Mouse (Mus musculus) right cerebral cortex, postnatal 36 days (tissue): ENCODE measurements around the gene Tmprss11a.

ENCODE experiments used
- DNase-seq, 2 experiments: peaks; one replicate each; pipeline ENCODE4 v3.0.0; 2022; ENCODE audit warnings: low spot score in 2 of 2, mixed read lengths in 1 of 2

The Tmprss11a gene

DNA sequence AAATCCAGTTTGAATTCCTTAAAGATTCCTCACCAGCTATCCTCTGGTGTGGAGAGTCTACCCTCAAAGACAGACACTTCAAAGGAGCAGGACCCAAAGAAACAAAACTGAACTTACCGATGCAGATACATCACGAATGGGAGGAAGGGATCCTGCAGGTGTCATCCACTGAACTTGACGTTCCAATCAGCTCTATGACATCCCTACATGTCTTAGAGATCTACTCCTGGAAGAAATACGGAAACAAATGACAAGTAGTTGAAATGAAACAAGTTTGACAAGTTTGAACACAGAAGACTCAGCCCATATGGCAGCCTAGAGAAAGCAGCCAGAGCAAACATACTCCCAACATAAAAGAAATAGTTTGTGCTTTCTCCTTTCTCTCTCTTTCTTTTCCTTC lies at the start of gene Tmprss11a:
Gene Tmprss11a (minus strand): TSS at position 101 of the 400 bp plus-strand sequence.
- DNase-seq, result no peak

DNA sequence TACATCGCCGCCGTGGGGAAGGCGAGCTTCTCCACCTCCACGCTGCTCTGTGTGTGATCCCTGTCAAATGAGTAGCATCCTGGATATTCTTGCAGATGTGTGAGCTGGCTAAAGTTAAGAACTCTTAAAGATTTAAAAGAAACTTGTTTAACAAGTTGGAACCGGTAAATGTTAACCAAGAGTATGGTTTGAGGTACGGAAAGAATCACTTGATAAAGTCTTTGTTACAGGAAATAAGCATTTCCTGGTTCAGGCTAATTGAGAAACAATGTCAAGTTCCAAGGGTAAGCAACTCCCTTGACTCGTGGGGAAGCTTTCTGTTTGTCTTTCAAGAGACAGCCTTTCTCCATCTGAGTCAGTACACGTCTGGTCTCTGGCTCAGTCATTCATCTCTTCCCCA lies 49.7 kb upstream of the Tmprss11a start, which contains the start of gene Tmprss11g:
Gene Tmprss11g (minus strand): TSS at position 101 of the 400 bp plus-strand sequence.
- DNase-seq, result no peak

DNA sequence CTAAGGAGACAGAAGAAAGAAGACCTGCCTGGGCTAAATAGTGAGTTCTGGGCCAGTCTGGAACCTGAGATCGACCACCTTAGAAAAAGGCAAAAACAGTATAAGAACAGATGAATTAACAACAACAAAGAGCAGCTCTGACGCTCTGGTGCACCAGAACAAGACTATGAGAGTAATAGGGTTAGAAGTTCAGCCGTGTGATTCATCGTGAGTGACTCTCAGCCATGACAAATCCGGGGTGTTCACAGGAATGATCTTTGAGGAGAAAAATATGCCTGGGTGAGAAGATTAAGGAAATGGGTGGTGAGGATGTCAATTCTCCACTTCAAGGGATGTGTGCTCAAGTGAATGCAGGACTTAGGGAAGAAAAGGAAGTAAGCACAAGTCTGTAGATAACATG lies 42.7 kb upstream of the Tmprss11a start:
- no peak for DNase-seq

DNA sequence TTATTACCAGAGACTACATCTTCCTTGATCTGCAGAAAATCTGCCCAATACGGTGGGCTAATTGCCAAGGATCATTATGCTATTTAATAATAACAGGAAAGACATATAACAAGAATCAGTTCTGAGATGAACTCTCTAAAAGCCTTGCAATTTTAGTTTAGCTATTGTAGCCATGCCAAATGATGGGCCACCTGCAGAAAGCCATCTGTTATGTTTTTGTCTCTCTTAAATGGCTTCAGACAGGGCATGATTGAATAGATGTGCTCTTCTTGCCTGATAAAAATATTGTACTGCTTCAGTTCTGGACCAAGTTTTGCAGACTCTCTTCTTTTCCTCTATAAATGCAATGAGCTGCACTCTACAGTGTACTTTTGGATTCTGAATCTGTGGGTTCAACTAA lies 24.7 kb upstream of the Tmprss11a start:
- DNase-seq, result no peak

DNA sequence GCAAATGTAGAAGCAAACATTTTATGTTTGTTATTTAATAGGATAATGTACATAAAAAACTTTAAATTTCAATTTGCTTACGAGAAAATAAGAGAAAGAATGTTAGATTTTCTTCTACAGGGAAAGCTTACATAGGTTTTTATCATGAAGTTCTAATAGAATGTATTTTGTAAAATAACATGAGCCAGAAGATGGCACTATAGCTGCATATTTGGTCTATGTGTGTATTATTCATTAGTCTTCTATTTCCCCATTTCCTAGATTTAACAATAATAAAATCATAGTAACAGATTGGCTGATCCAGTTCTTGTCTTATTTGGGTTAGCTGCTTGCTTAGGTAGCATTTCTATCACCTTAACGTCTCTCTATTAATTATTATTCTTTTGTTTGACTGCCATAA lies 13.8 kb upstream of the Tmprss11a start:
- no peak for DNase-seq

DNA sequence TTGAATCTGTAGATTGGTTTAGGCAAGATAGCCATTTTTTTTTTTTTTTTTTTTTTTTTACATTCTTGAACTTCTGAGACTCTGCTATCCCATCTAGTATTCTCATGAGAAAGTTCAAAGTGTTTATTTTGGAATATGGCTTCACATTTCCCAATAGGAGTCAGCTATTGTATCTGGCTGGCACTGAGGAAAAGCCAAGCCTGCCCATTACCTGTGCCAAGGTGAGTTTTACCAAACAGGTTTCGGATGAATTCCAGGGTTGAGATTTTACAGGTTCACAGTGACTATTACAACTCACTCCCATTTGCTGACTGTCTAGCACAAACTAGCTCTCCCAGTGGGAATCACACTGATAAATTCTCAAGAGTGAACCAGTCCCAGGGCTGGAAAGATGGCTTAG lies 13.2 kb upstream of the Tmprss11a start:
- DNase-seq, result no peak

DNA sequence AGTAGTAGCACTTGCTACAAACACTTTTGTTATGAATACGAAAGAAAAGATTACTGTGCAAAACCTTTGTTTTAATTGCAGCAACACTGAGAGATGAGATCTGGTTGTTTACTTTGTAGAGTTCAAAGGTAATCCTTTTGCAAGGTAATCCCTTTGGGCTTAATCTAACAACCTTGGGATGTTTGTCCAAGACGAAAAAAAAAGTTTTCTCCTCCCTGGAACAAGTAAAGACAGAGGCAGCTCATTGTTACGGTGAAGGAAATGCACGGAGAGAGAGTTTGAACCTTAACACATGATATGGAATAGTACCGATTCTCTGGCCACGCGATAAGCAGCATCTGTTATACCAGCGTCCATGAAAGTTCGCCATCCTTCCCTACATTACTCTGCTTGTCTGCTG lies 5.1 kb upstream of the Tmprss11a start:
- no peak for DNase-seq

DNA sequence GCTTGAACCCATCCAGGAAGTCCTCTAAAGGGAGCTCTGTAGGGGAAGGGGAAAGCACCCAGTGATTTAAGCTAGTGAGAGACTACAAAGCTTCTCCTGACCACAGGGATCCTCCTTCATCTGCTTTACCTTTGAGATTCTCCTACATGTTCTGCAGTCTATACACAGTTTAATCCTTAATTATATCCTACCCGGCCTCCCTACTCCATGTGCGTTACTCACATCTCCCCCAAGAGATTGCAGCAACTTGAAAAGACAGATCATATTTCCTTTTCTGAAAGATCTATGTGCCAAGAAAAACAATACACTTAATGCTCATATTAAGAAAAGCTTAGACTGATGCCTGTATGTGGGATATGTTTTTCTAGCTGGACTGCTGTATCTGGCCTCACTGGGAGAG lies 29.5 kb downstream of the Tmprss11a start:
- DNase-seq, result no peak

DNA sequence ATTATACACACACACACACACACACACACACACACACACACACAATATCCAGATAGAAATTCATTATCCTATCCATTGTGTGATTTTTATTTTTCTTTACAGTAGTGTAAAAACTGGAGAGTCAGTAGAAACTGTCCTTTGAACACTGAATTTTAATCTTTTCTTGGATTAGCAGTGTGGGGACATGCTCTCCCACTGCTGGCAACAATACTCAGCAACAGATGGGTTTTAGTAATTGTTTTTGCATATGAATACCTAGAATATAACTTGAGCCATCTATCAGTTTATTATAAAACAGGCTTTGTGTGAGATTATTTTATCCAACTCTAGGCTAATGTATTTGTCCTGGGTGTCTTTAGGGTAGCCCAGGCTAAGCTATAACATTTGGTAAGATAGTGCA lies 30.2 kb downstream of the Tmprss11a start:
- DNase-seq, result no peak

DNA sequence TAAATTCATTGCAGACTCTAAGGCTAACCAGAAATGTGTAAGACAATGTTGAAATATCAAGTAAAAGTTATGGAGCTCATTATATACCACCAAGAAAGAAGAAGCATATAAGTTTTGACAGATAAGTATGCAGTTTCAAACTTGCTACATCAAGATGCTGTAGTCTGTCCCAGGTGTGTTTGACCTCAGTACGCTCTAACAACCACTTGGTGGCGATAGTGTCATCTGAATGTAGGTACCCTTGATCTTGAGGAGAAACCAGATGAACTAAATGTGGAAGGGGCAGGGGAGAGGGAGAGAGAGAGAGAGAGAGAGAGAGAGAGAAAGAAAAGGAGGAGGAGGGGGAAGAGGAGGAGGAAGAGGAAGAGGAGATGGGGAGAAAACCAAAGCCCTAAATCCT lies 36.1 kb downstream of the Tmprss11a start:
- peak; percentile 6 to 16 for DNase-seq

DNA sequence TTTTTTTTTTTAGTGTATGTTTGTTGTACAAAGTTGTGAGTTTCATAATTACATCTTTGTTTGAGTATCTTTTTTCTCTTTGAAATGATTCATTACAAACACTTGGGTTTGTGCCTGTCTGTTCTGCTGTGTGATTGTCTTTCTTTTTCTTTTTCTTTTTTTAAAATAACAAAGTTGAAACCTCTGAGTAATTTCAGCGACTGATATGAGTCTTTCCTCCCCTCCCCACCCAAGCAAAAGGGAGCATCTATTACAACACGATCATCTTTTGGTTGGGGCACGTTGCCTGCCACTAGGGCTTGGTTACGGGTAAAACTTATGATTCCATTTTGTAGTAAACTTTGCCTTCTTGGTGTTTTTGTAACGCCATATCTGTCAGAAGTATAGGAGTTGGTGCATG lies 37.7 kb downstream of the Tmprss11a start:
- no peak for DNase-seq

DNA sequence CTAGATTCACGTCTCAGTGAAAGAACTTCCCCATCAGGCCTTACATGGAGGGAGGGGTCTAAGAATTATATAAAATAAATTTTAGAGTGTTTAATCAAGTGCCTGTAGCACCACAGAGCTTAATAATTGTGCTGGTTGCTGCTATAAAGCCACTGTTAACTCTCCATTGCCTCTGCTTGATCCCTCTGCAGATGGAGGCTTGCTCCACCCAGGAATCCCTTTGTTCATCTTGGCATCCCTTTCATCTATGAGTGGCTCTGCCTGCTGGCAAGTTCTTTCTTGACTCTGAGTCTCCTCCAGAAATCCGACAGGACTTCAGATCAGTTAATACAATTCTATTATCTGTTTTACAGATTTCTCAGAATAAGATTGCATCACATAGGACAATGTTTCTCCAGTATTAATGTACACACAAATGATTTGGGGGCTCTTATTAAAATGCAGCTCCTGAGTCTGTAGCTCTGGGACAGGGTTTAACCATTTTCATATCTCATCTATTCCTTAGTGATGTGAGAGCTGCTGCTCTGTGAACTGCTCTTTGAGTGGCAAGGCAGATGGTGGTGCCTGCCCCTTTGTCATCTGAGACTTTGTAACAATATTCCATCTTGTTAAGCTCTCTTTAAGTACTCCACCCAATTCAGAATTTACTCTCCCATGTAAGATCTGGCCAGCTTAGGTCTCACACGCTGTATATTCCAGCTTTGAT lies 47.3 kb downstream of the Tmprss11a start:
- DNase-seq, result no peak

DNA sequence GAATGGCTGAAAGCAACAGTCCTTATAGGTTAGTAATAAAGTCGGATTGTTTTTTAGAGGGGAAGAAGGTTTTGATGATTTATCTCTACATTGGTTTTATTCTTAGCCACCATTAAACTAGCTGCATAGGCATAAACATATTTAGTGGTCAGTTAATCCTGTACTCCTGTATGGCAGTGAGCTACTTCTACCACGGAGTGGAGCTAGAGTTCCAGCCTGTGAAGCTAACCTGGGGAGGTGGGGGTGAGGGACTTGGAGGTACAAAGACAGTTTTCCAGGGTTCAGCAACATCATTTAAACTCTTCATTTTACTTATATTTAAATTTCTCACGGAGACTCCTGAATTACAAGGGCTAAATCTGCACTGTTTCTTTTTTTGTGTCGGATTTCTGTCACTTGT lies 49.3 kb downstream of the Tmprss11a start:
- DNase-seq, result no peak

DNA sequence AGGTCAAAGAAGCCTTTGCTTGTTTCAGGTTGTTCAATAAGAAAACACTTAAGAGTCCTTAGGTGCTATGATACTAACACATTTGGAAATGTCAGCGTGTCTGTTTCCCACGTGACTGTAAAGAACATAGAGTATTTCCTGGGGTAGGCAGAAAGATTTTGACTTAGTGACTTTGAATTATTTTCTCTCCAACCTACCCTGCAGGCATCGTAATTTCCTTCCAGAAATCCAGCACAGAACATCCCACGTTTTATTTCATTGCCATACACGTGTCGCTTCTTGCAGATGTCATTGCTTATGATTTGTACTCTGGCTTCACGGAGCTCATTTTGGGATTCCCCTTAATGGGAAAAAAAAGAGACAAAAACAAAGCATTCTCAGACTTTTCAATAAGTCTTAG lies 54.5 kb downstream of the Tmprss11a start:
- no peak for DNase-seq

DNA sequence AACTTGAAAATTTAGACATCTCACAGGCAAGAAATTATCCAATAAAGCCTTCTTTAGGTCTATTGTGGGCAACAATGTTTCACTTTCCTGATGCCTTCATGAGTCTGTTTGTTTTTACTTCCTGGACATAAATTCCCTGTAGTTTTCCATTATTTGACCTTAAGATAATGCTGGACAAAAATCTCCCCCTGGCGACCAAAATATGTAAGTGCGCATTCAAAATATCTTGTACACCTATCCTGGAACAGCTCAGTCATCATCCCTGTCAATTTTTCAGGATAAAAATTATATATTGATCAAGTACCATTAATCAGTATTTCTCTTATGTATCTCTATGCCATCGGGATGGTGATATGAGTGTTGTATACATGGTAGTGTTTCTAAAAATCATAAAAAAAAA lies 58.0 kb downstream of the Tmprss11a start:
- DNase-seq, result no peak

DNA sequence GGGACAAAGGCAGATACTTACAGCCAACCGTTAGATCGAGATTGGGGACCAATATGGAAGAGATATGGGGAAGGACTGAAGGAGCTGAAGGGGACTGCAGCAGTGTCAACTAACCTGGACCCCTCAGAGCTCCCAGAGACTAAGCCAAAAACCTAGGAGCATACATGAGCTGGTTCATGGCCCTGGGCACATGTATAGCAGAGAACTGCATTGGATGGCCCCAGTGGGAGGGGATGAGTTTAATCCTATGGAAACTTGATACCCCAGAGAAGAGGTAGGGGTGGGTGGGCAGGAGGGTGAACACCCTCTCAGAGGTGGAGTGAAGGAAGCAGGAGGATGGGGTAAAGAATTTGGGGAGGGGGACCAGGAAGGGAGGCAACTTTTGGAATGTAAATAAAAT lies 60.8 kb downstream of the Tmprss11a start:
- DNase-seq, result no peak

DNA sequence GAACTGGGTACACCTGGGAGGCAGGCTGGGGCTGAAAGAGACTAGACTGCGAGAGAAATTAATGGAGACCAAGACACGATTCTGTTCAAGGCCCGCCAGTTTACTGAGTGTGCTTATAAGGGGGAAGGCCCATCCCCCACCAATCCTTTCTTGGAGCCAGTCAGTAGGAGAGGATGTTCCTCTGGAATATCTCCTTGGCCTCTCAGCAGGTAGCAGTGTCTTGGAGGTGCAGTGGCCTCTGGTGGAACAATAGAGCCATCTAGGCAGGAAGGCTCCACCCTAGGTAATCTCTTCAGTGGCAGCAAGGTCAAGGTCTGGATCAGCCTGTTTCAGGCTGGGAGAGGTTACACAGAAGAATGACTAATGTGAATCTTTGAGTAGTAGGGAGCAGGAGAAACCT lies 61.6 kb downstream of the Tmprss11a start:
- DNase-seq, result no peak

DNA sequence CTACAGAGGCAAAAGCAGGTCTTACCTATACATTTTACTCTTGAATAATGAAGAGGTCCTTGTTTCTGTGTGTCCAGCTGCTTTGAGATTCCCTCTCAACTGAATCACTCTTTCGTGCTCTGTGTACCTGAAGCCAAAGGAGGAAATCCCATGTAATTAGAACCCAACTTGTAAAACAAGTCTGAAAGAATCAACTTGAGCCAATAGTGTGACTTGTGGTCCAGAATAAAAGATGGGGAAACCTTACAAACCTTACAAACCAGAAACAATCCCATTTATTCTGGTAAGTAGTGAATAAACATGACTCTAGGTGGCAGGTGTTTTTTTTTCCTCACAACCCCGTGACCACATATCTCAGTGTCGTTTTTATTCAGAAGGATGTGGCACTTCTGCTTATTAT lies 95.5 kb downstream of the Tmprss11a start, which contains the start of gene Tmprss11d:
Gene Tmprss11d (minus strand): TSS at position 101 of the 400 bp plus-strand sequence.
- no peak for DNase-seq
